10 mouse cellular contexts compared by ENCODE assay signal in the genomic region with DNA sequence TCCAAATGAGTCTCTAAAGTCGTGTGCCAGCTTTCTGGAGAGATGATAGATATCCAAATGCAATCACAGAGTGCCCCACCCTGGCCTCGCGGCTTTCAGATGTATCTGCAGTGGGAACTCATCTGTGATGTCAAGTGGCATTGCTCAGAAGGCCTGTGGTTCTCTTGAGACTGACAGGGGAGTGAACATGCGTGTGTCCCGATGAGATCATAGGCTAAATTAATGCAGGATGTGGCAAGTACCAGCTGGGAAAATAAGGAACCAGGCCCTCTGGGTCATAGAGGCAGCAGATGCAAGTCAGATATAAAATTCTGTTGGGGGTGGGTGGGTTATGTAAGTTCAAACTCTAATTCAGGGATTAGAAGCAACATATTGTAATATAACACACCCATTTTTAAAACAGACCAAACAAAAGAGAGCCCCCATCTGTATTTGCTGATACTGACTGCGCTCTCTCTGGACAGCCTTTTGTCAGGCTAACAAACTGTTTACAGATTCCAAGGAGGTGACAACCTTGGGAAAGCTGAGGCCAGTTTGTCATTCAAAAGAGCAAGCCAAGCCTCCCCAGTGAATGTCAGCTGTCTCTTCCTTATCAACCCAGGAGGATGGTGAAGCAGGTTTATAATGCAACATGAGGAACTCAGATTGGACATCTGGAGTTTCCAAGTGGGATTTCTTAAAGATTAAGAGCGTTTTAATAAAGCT. TPM values are rescaled to one million over a fixed set of nuclear protein-coding genes. Genes with fewer than 3 reads are reported as not detected.
DNase-seq lines count a peak whose midpoint lies in the region; ATAC-seq lines count a peak whose summit lies in the region.
"Had no signal": no experiment of that assay in that cellular context is flagged by ENCODE, and none has a peak within 500 bp of the region (broad histone marks: within the 10 kb centered on the region; RNA-seq: fewer than 3 reads in every experiment).

No protein-coding gene starts in this region.

- H3K9ac ChIP-seq in embryonic facial prominence, embryonic 14.5 days (ENCODE audit: low read depth, low read length): no peak overlapping the region
- H3K9ac ChIP-seq: neural tube, embryonic 15.5 days had no signal

- peaks cover 73% of the 10 kb centered on the region for H3K36me3 ChIP-seq in embryonic facial prominence, embryonic 14.5 days (ENCODE audit: control insufficient read depth, insufficient read depth, low read length)
- peaks cover 94% of the 10 kb centered on the region for H3K36me3 ChIP-seq in embryonic facial prominence, embryonic 10.5 days (replicated peaks)

- H3K4me3 ChIP-seq in embryonic facial prominence, embryonic 14.5 days (ENCODE audit: low read depth, low read length): no peak overlapping the region
- H3K4me3 ChIP-seq in embryonic facial prominence, embryonic 10.5 days: no peak overlapping the region
- H3K4me3 ChIP-seq: neural tube, embryonic 15.5 days had no signal

- peak; percentile 65 for DNase-seq in embryonic facial prominence, embryonic 14.5 days (ENCODE audit: low spot score)
- DNase-seq in embryonic facial prominence, embryonic 10.5 days (ENCODE audit: low spot score): no peak
- peak; percentile 27 for DNase-seq in layer of hippocampus, adult 11-12 months (ENCODE audit: low spot score)
- DNase-seq in layer of hippocampus, postnatal 14 days (ENCODE audit: low spot score in 2 of 2): no peak
- DNase-seq in heart, adult 9 months (ENCODE audit: low spot score in 2 of 2): peak; percentile 60 to 71
- no peak for DNase-seq in adrenal gland, adult 18-20 months (ENCODE audit: low spot score in 2 of 2)
- DNase-seq: cerebellum, adult 8-10 months had no signal

- 68% methylated on average over 7 of the region's 7 CpGs for WGBS in embryonic facial prominence, embryonic 14.5 days
- 83% methylated on average over 7 of the region's 7 CpGs for WGBS in embryonic facial prominence, embryonic 10.5 days

- no peaks in the 10 kb centered on the region for H3K27me3 ChIP-seq in embryonic facial prominence, embryonic 14.5 days (replicated peaks; ENCODE audit: control insufficient read depth, insufficient read depth, low read length)
- H3K27me3 ChIP-seq in embryonic facial prominence, embryonic 10.5 days (replicated peaks; ENCODE audit: low read depth, poor library complexity, severe bottlenecking): no peaks in the 10 kb centered on the region
- H3K27me3 ChIP-seq: neural tube, embryonic 15.5 days had no signal

- H3K4me1 ChIP-seq in embryonic facial prominence, embryonic 14.5 days (ENCODE audit: control insufficient read depth, insufficient read depth, low read length): no peaks in the 10 kb centered on the region
- H3K4me1 ChIP-seq in embryonic facial prominence, embryonic 10.5 days: no peaks in the 10 kb centered on the region
- H3K4me1 ChIP-seq: neural tube, embryonic 15.5 days had no signal

- H3K4me2 ChIP-seq in embryonic facial prominence, embryonic 14.5 days (ENCODE audit: low read depth, low read length): no peak overlapping the region
- H3K4me2 ChIP-seq: neural tube, embryonic 15.5 days had no signal

- no peak overlapping the region for H3K27ac ChIP-seq in embryonic facial prominence, embryonic 14.5 days (replicated peaks; ENCODE audit: low read depth, low read length)
- H3K27ac ChIP-seq in embryonic facial prominence, embryonic 10.5 days (replicated peaks): no peak overlapping the region
- H3K27ac ChIP-seq: neural tube, embryonic 15.5 days had no signal

- ATAC-seq in embryonic facial prominence, embryonic 14.5 days (ENCODE audit: low read depth): peak; percentile 80; the same call in 1 of the 2 replicates
- ATAC-seq in megakaryocyte progenitor cell, adult 5-6 weeks (replicated peaks; ENCODE audit: poor library complexity): 0 out of 2 replicates have a peak, but pooled peaks have one; percentile 50
- no peak for ATAC-seq in CD4-positive, CD25-positive, alpha-beta regulatory T cell, adult 4 months

- H3K9me3 ChIP-seq in embryonic facial prominence, embryonic 14.5 days (ENCODE audit: control insufficient read depth, low read length): no peaks in the 10 kb centered on the region
- H3K9me3 ChIP-seq in embryonic facial prominence, embryonic 10.5 days: no peaks in the 10 kb centered on the region
- H3K9me3 ChIP-seq: neural tube, embryonic 15.5 days had no signal

RNA-seq across cellular contexts. Expression of a gene that starts 20.7 kb away (rescaled TPM):
- polyA plus RNA-seq in embryonic facial prominence, embryonic 14.5 days (2014; fragmentation: Nextera tagmentation; extraction: Ambion mirVana): 44.1 and 45.0 TPM in 2 replicates
- polyA plus RNA-seq in embryonic facial prominence, embryonic 10.5 days (2016; fragmentation: Nextera tagmentation; extraction: Ambion mirVana): 52.9 and 55.0 TPM in 2 replicates
- 10 to 100 TPM; 30.2 to 32.8 TPM for total RNA-seq in layer of hippocampus, postnatal 14 days (2021)
- total RNA-seq in megakaryocyte progenitor cell, adult 5-6 weeks (2015): 43.6 and 48.4 TPM in 2 replicates
- 64.4 and 73.5 TPM in 2 replicates for total RNA-seq in megakaryocyte progenitor cell, adult 5-6 weeks (2017)
- 10 to 100 TPM; 30.1 to 31.5 TPM for total RNA-seq in adrenal gland, adult 18-20 months (2021)
- polyA plus RNA-seq in CD4-positive, CD25-positive, alpha-beta regulatory T cell, adult 4 months (2017; shearing (Covaris generic)): 10 to 100 TPM; 62.9 to 72.4 TPM

RNA-seq across cellular contexts. Expression of a gene that starts 20.8 kb away (rescaled TPM):
- 48.1 and 54.7 TPM in 2 replicates for polyA plus RNA-seq in embryonic facial prominence, embryonic 14.5 days (2014; fragmentation: Nextera tagmentation; extraction: Ambion mirVana)
- polyA plus RNA-seq in embryonic facial prominence, embryonic 10.5 days (2016; fragmentation: Nextera tagmentation; extraction: Ambion mirVana): 82.8 and 88.2 TPM in 2 replicates
- 10 to 100 TPM; 25.9 to 26.5 TPM for total RNA-seq in layer of hippocampus, postnatal 14 days (2021)
- 20.1 and 22.1 TPM in 2 replicates for total RNA-seq in megakaryocyte progenitor cell, adult 5-6 weeks (2015)
- total RNA-seq in megakaryocyte progenitor cell, adult 5-6 weeks (2017): 28.6 and 30.7 TPM in 2 replicates
- total RNA-seq in adrenal gland, adult 18-20 months (2021): 10 to 100 TPM; 39.8 to 40.9 TPM
- 10 to 100 TPM; 31.0 to 48.0 TPM for polyA plus RNA-seq in CD4-positive, CD25-positive, alpha-beta regulatory T cell, adult 4 months (2017; shearing (Covaris generic))

Comparison
In these comparisons a context has a peak if more than half of its experiments do, and no peak if none do; other contexts are left out.
1. DNase-seq: peak in embryonic facial prominence, embryonic 14.5 days (single experiment), layer of hippocampus, adult 11-12 months (single experiment) and heart, adult 9 months (2 of 2); none in embryonic facial prominence, embryonic 10.5 days (single experiment), layer of hippocampus, postnatal 14 days (0 of 2) and adrenal gland, adult 18-20 months (0 of 2).